Comparison of ENCODE assay signal across 20 mouse cellular contexts in genomic region chr13:29716550-29716949, GRCm38 (mm10).
DNase-seq lines count a peak whose midpoint lies in the region; ATAC-seq and TF ChIP-seq lines count a peak whose summit lies in the region.
"Had no signal": no experiment of that assay in that cellular context is flagged by ENCODE, and none has a peak within 500 bp of the region (broad histone marks: within the 10 kb centered on the region; RNA-seq: fewer than 3 reads in every experiment).

No protein-coding gene starts in this region.

- no peak for TF ChIP-seq CTCF in heart, adult 2 months (IDR thresholded peaks at IDR 0.05)
- TF ChIP-seq CTCF in lung, postnatal 0 days (IDR thresholded peaks at IDR 0.05), result no peak
- TF ChIP-seq CTCF in left cerebral cortex, adult 2 months (IDR thresholded peaks at IDR 0.05), result no peak

- no peaks in the 10 kb centered on the region for H3K27me3 ChIP-seq in heart, adult 2 months (ENCODE audit: control insufficient read depth, insufficient read depth, low read length)
- no peaks in the 10 kb centered on the region for H3K27me3 ChIP-seq in heart, embryonic 15.5 days
- H3K27me3 ChIP-seq in lung, postnatal 0 days (replicated peaks; ENCODE audit: insufficient read depth, low read length), result no peaks in the 10 kb centered on the region
- H3K27me3 ChIP-seq: CH12.LX; embryonic facial prominence, embryonic 12.5 days; hindbrain, embryonic 13.5 days; intestine, embryonic 15.5 days; Patski had no signal

- H3K36me3 ChIP-seq in heart, adult 2 months (ENCODE audit: control insufficient read depth, insufficient read depth, low read length), result peaks cover 5% of the 10 kb centered on the region; the same call in 1 of the 2 replicates
- no peaks in the 10 kb centered on the region for H3K36me3 ChIP-seq in heart, embryonic 15.5 days
- H3K36me3 ChIP-seq in lung, postnatal 0 days (ENCODE audit: insufficient read depth, low read length), result no peaks in the 10 kb centered on the region
- H3K36me3 ChIP-seq: embryonic facial prominence, embryonic 12.5 days; hindbrain, embryonic 13.5 days; intestine, embryonic 15.5 days had no signal

- H3K79me2 ChIP-seq in heart, adult 2 months (replicated peaks; ENCODE audit: control insufficient read depth, insufficient read depth, low read length), result 0 out of 2 replicates have a peak, but pooled peaks cover 2% of the 10 kb centered on the region

- TF ChIP-seq EP300 in heart, adult 2 months (IDR thresholded peaks at IDR 0.05; ENCODE audit: insufficient read depth, low read depth, low read length), result no peak
- TF ChIP-seq EP300 in lung, postnatal 0 days (IDR thresholded peaks at IDR 0.05), result no peak

- no peak overlapping the region for H3K9ac ChIP-seq in heart, adult 2 months (ENCODE audit: low read depth, low read length)
- H3K9ac ChIP-seq in heart, embryonic 15.5 days, result no peak overlapping the region
- no peak overlapping the region for H3K9ac ChIP-seq in lung, postnatal 0 days (replicated peaks; ENCODE audit: low read depth)
- H3K9ac ChIP-seq: embryonic facial prominence, embryonic 12.5 days; forebrain, postnatal 0 days; hindbrain, embryonic 13.5 days; intestine, embryonic 15.5 days had no signal

- H3K4me3 ChIP-seq in heart, adult 2 months, result no peak overlapping the region
- H3K4me3 ChIP-seq in heart, embryonic 15.5 days, result no peak overlapping the region
- H3K4me3 ChIP-seq in lung, postnatal 0 days (ENCODE audit: low read depth, low read length), result no peak overlapping the region
- no peak overlapping the region for H3K4me3 ChIP-seq in left cerebral cortex, adult 2 months
- H3K4me3 ChIP-seq: embryonic facial prominence, embryonic 12.5 days; hindbrain, embryonic 13.5 days; intestine, embryonic 15.5 days had no signal

- no peak for TF ChIP-seq POLR2A in heart, adult 2 months (IDR thresholded peaks at IDR 0.05; ENCODE audit: insufficient read depth, low read depth, low read length)

- peak; percentile 69; the same call in 1 of the 2 replicates for ATAC-seq in heart, embryonic 15.5 days (replicated peaks; ENCODE audit: insufficient number of reproducible peaks, insufficient read depth, low FRiP score, low read depth)
- no peak for ATAC-seq in lung, postnatal 0 days
- ATAC-seq: activated CD4-positive, CD25-positive, alpha-beta regulatory T cell, adult 4 months; forebrain, postnatal 0 days; intestine, embryonic 15.5 days; Patski had no signal

- H3K4me1 ChIP-seq in heart, adult 2 months (ENCODE audit: control insufficient read depth, insufficient read depth, low read length), result peaks cover 3% of the 10 kb centered on the region
- peaks cover 11% of the 10 kb centered on the region; the same call in 1 of the 2 replicates for H3K4me1 ChIP-seq in heart, embryonic 15.5 days (replicated peaks)
- H3K4me1 ChIP-seq in lung, postnatal 0 days (ENCODE audit: insufficient read depth, low read depth, low read length), result peaks cover 7% of the 10 kb centered on the region; the same call in 1 of the 2 replicates
- H3K4me1 ChIP-seq: hindbrain, embryonic 13.5 days; intestine, embryonic 15.5 days had no signal

- peak; percentile 12 for DNase-seq in heart, adult 8-10 months (ENCODE audit: low spot score)
- no peak for DNase-seq in heart, adult 2 months
- no peak for DNase-seq in heart, postnatal 25 days (ENCODE audit: low spot score)
- peak; percentile 9 for DNase-seq in lung, postnatal 0 days (ENCODE audit: low spot score)
- DNase-seq in lung, postnatal 14 days, result no peak
- DNase-seq in left cerebral cortex, adult 2 months (ENCODE audit: extremely low spot score in 1 of 2, low spot score in 2 of 2), result no peak
- DNase-seq: adrenal gland, postnatal 14 days; cerebellum, adult 11-12 months; cerebellum, adult 9-10 months; cerebellum, postnatal 25 days; forebrain, postnatal 0 days; gastrocnemius, postnatal 14 days; kidney, adult 18-20 months had no signal

- no peaks in the 10 kb centered on the region for H3K9me3 ChIP-seq in heart, embryonic 15.5 days (replicated peaks)
- H3K9me3 ChIP-seq in lung, postnatal 0 days (ENCODE audit: low read length), result no peaks in the 10 kb centered on the region
- H3K9me3 ChIP-seq: embryonic facial prominence, embryonic 12.5 days; hindbrain, embryonic 13.5 days; intestine, embryonic 15.5 days had no signal

- H3K4me2 ChIP-seq in heart, embryonic 15.5 days, result no peak overlapping the region
- no peak overlapping the region for H3K4me2 ChIP-seq in lung, postnatal 0 days (replicated peaks; ENCODE audit: low read depth, low read length)
- H3K4me2 ChIP-seq: embryonic facial prominence, embryonic 12.5 days; hindbrain, embryonic 13.5 days; intestine, embryonic 15.5 days had no signal

- no peak overlapping the region for H3K27ac ChIP-seq in heart, adult 2 months
- H3K27ac ChIP-seq in heart, embryonic 15.5 days, result peak overlapping the region; percentile 70
- H3K27ac ChIP-seq in lung, postnatal 0 days (ENCODE audit: low read length), result no peak overlapping the region
- no peak overlapping the region for H3K27ac ChIP-seq in left cerebral cortex, adult 2 months
- H3K27ac ChIP-seq: embryonic facial prominence, embryonic 12.5 days; hindbrain, embryonic 13.5 days; intestine, embryonic 15.5 days had no signal

- 78% methylated on average over 4 of the region's 4 CpGs for WGBS in heart, adult 2 months
- 74% methylated on average over 4 of the region's 4 CpGs for WGBS in heart, embryonic 15.5 days
- 78% methylated on average over 4 of the region's 4 CpGs for WGBS in lung, postnatal 0 days

- intact Hi-C loops in heart, adult 2 months (cut with DNase I), result no loop called here
- intact Hi-C loops in heart, postnatal 25 days (cut with DNase I), result no loop called here
- intact Hi-C loops in left cerebral cortex, adult 2 months (cut with DNase I), result no loop called here

Comparison
In these comparisons a context has a peak if more than half of its experiments do, and no peak if none do; other contexts are left out.
1. DNase-seq: peak in heart, adult 8-10 months (single experiment) and lung, postnatal 0 days (single experiment); none in heart, adult 2 months (0 of 2), heart, postnatal 25 days (single experiment), lung, postnatal 14 days (single experiment) and left cerebral cortex, adult 2 months (0 of 2).